Comparison of ENCODE assay signal across 15 mouse cellular contexts in the genomic region with DNA sequence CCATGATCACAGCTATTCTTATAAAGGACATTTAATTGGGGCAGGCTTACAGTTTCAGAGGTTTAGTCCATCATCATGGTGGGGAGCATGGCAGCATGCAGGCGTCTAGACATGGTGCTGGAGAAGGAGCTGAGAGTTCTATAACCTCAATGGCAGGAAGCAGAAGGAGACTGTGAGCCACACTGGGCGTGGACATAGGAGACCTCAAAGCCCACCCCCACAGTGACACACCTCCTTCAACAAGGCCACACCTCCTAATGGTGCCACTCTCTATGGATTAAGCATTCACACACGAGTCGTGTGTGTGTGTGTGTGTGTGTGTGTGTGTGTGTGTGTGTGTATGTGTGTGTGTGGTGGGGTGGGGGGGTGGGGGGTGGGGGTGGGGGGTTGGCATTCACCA. TPM values are rescaled to one million over a fixed set of nuclear protein-coding genes. Genes with fewer than 3 reads are reported as not detected.
DNase-seq lines count a peak whose midpoint lies in the region.
"Had no signal": no experiment of that assay in that cellular context is flagged by ENCODE, and none has a peak within 500 bp of the region (broad histone marks: within the 10 kb centered on the region; RNA-seq: fewer than 3 reads in every experiment).

No protein-coding gene starts in this region.

- DNase-seq in 416B (ENCODE audit: low read depth) (peak; percentile 27), R1 (ENCODE audit: low read depth, low spot score) (peak; percentile 73)
- peak; percentile 9 for DNase-seq in CD4-positive helper T cell, adult 2 months (ENCODE audit: low read depth, low spot score)
- DNase-seq in induced T-regulatory cell, adult 2 months (ENCODE audit: low read depth), result peak; percentile 22
- no peak for DNase-seq in adrenal gland, postnatal 25 days
- no peak for DNase-seq in cerebellum, postnatal 36 days
- DNase-seq in cerebellum, adult 11-12 months, result no peak
- DNase-seq: adrenal gland, postnatal 36 days; B cell, adult 2 months; cerebellum, adult 8-10 months; cerebellum, postnatal 14 days; gastrocnemius, postnatal 14 days; heart, adult 11 months; heart, postnatal 36 days; kidney, adult 18-20 months had no signal

RNA-seq across cellular contexts. Expression of gene Fam129a, which starts 11.0 kb away (rescaled TPM):
- total RNA-seq in adrenal gland, postnatal 25 days (2021), result 85.1 and 93.9 TPM in 2 replicates

Comparison
In these comparisons a context has a peak if more than half of its experiments do, and no peak if none do; other contexts are left out.
1. DNase-seq: peak in 416B (single experiment), CD4-positive helper T cell, adult 2 months (single experiment), R1 (single experiment) and induced T-regulatory cell, adult 2 months (single experiment); none in adrenal gland, postnatal 25 days (single experiment), cerebellum, postnatal 36 days (0 of 2) and cerebellum, adult 11-12 months (single experiment).